Mouse (Mus musculus) brain, embryonic 14.5 days (tissue): ENCODE data around the gene Klhl7.

ENCODE experiments used
- CTCF ChIP-seq: fragments of 200-500 bp; IDR thresholded peaks from 2 replicates; pipeline ENCODE4 v1.5.1; 2012; ENCODE audit warnings: inconsistent platforms, mild to moderate bottlenecking, moderate library complexity, borderline replicate concordance; ENCODE audit not compliant: insufficient read depth, insufficient read length; ENCODE audit errors: extremely low read depth
- POLR2A ChIP-seq: fragments of 200-500 bp; IDR thresholded peaks from 2 replicates; pipeline ENCODE4 v1.6.1; 2012; ENCODE audit warnings: mild to moderate bottlenecking, inconsistent platforms, borderline replicate concordance; ENCODE audit not compliant: poor library complexity, insufficient read depth, insufficient read length, severe bottlenecking; ENCODE audit errors: extremely low read depth

DNA sequence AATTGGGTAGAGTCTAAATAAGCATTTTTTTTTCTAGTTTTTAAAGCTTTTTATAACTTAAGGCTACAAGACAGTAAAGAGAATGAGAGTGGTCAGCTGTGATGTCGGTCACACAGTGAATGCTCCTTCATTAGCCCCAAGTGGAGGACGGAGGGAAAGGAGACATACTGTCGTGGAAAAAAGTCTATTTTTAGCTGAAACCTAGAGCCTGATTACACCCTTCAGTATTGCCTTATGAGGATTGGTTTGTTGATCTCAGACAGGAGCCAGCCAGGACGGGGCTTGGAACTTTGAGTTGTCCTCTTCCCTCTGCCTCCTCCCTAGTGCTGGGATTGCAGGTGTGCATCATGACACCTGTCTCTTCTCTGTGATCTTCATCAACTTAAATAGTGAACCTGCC is 26.6 kb downstream of the Klhl7 start:
- TF ChIP-seq CTCF (no peak), POLR2A (no peak)
